Mouse (Mus musculus) mammary gland, adult 2 months (tissue): ENCODE data around the gene Slc5a7. TPM values are rescaled to one million over a fixed set of nuclear protein-coding genes. Genes with fewer than 3 reads are reported as not detected.

Experiments used
- polyA plus RNA-seq: library from polyadenylated mRNA; depleted of rRNA; stranded (reverse); fragments of >200 nt; gene quantifications from 2 replicates; pipeline ENCODE4 v1.2.3, GENCODE M21; 2012; ENCODE audit warnings: low replicate concordance; rRNA removed

The Slc5a7 gene
- polyA plus RNA-seq: 1.7 and 4.9 TPM in 2 replicates

GRCm38 (mm10) chr17:54298934-54299333, at the start of gene Slc5a7:
Slc5a7 (minus strand) TSS chr17:54299034.

